Mouse (Mus musculus) midbrain, embryonic 15.5 days (tissue): ENCODE measurements around the gene Sp4. TPM values are rescaled to one million over a fixed set of nuclear protein-coding genes. Genes with fewer than 3 reads are reported as not detected.

ENCODE experiments used
- ATAC-seq: fragments of 200-750 bp; cut with Nextera tagmentation; replicated peaks from 2 replicates; pipeline ENCODE4 v1.8.0; 2017; ENCODE audit warnings: moderate TSS enrichment
- H3K27ac ChIP-seq: fragments of 300-500 bp; sonication (generic); 2 replicates; pipeline ENCODE4 v1.5.1; 2015; ENCODE audit warnings: mild to moderate bottlenecking, inconsistent platforms
- H3K27me3 ChIP-seq: fragments of 300-500 bp; sonication (generic); replicated peaks from 2 replicates; pipeline ENCODE4 v1.6.1; 2015; ENCODE audit warnings: inconsistent platforms
- H3K36me3 ChIP-seq: fragments of 300-500 bp; sonication (generic); replicated peaks from 2 replicates; pipeline ENCODE4 v1.6.1; 2015; ENCODE audit warnings: inconsistent platforms
- H3K4me1 ChIP-seq: fragments of 300-500 bp; sonication (generic); 2 replicates; pipeline ENCODE4 v1.6.1; 2015; ENCODE audit warnings: inconsistent platforms
- H3K4me2 ChIP-seq: fragments of 300-500 bp; sonication (generic); 2 replicates; pipeline ENCODE4 v1.6.1; 2015; ENCODE audit warnings: inconsistent platforms, mild to moderate bottlenecking, moderate library complexity
- H3K4me3 ChIP-seq: fragments of 300-500 bp; sonication (generic); 2 replicates; pipeline ENCODE4 v1.5.1; 2015; ENCODE audit warnings: mild to moderate bottlenecking, inconsistent platforms
- H3K9ac ChIP-seq: fragments of 300-500 bp; sonication (generic); 2 replicates; pipeline ENCODE4 v1.6.1; 2015; ENCODE audit warnings: mild to moderate bottlenecking, inconsistent platforms
- H3K9me3 ChIP-seq: fragments of 300-500 bp; sonication (generic); 2 replicates; pipeline ENCODE4 v1.6.1; 2016; ENCODE audit warnings: inconsistent platforms
- WGBS: fragments of 180-500 bp; shearing (Covaris S2); methylation state at CpG from one replicate; pipeline ENCODE4 v1.1.7; 2015; ENCODE audit warnings: mixed read lengths; 5-methylcytosine and 5-hydroxymethylcytosine counted together
- polyA plus RNA-seq: library from polyadenylated mRNA; unstranded; fragments of >200 nt; fragmentation: Nextera tagmentation; extraction: Ambion mirVana; gene quantifications from 2 replicates; pipeline ENCODE4 v1.2.1, GENCODE M21; 2015

Sp4 gene
- polyA plus RNA-seq, result 24.7 and 25.6 TPM in 2 replicates

GRCm38 (mm10) chr12:118301072-118301865 is at the start of gene Sp4:
Gene Sp4 (minus strand): TSS chr12:118301440.
- H3K36me3 ChIP-seq, result no peaks in the 10 kb centered on the region
- WGBS, result under 1% methylated on average over 45 of the region's 78 CpGs
- no peaks in the 10 kb centered on the region for H3K27me3 ChIP-seq
- ATAC-seq, result peak; percentile 94
- H3K9ac ChIP-seq, result peak within 1 kb of the TSS; percentile 67
- no peaks in the 10 kb centered on the region for H3K9me3 ChIP-seq
- H3K4me3 ChIP-seq, result peak within 1 kb of the TSS; percentile 97
- H3K27ac ChIP-seq, result peak within 1 kb of the TSS; percentile 96
- peaks cover 38% of the 10 kb centered on the region for H3K4me1 ChIP-seq
- peak within 1 kb of the TSS; percentile 58 for H3K4me2 ChIP-seq

DNA sequence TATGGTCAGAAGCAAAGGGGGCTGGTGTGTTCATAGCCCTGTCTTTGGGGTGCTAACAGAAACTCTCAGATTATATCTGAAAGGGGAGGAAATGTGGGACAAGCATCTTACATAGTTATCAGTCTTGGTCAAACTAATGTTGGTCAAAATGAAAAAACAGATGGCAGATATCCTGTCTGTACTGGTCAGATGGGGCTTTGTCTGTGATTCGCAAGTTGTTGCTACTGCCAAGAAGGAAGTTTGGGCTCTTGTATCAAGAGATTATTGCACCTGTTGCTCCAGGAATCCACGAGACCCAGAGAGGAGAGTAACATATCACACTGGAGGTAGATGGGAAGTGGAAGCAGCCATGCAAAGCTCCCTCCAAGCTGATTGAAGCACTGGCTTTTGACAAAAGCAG is 37.9 kb upstream of the Sp4 start:
- no peaks in the 10 kb centered on the region for H3K27me3 ChIP-seq
- no peak overlapping the region for H3K4me3 ChIP-seq
- H3K36me3 ChIP-seq, result no peaks in the 10 kb centered on the region
- H3K9ac ChIP-seq, result no peak overlapping the region
- H3K27ac ChIP-seq, result no peak overlapping the region
- H3K4me1 ChIP-seq, result no peaks in the 10 kb centered on the region
- no peak for ATAC-seq
- 88% methylated on average over 2 of the region's 2 CpGs for WGBS
- no peaks in the 10 kb centered on the region for H3K9me3 ChIP-seq
- no peak overlapping the region for H3K4me2 ChIP-seq

DNA sequence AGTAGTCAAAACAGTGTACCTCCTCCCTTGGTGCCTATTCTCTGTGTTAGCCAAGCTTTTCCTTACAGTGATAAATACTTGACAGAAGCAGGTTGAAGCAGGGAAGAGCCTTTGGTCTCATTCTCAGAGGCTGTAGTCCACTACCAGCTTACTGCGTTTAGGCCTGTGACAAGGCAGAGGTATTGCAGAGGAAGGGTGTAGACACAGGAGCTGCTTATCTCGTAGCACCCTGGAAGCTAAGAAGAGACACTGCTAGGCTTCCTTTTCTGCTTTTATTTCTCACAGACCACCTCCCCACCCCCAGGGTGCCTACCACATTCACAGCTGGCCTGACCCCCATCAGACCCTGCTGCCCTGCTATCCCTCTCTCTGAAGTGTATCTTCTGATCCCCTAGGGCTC is 37.0 kb upstream of the Sp4 start:
- Histone ChIP-seq H3K27ac (no peak overlapping the region), H3K27me3 (no peaks in the 10 kb centered on the region), H3K36me3 (no peaks in the 10 kb centered on the region), H3K4me2 (no peak overlapping the region), H3K4me3 (no peak overlapping the region), H3K9ac (no peak overlapping the region), H3K4me1 (no peaks in the 10 kb centered on the region), H3K9me3 (no peaks in the 10 kb centered on the region)
- ATAC-seq, result no peak
- 83% methylated on average over 2 of the region's 2 CpGs for WGBS

- Histone ChIP-seq H3K36me3 (no peaks in the 10 kb centered on the region), H3K4me1 (no peaks in the 10 kb centered on the region), H3K27ac (no peak overlapping the region), H3K27me3 (no peaks in the 10 kb centered on the region), H3K9me3 (no peaks in the 10 kb centered on the region), H3K4me3 (no peak overlapping the region), H3K4me2 (no peak overlapping the region), H3K9ac (no peak overlapping the region)
- no peak for ATAC-seq
- WGBS, result 80% methylated on average over 3 of the region's 3 CpGs
Observed at GRCm38 (mm10) chr12:118337291-118337690, 36.1 kb upstream of the Sp4 start.

DNA sequence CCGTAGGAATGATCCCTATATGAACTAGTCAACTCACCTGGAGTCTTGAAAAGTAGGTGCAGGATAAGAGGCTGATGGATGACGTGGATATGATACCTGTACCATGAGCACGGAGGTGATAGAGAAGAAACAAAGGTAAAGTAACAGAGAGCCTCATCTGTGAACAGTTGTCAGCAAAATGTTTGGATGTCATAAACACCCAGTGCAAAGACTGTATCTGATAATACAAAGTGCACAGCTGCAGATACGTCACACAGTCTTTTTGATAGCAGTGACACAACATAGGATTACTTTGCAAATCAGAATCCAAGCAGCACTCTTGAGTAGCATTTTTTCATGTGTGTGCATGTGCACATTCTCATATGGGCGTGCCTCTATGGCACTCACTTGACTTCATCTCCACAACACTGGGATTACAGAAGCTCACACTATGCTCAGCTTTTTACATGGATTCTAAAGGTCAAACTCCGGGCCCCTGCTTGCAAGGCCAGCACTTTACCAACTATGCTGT is 27.6 kb upstream of the Sp4 start:
- Histone ChIP-seq H3K4me2 (no peak overlapping the region), H3K9me3 (no peaks in the 10 kb centered on the region), H3K27me3 (no peaks in the 10 kb centered on the region), H3K36me3 (no peaks in the 10 kb centered on the region), H3K4me1 (no peaks in the 10 kb centered on the region), H3K4me3 (no peak overlapping the region), H3K9ac (no peak overlapping the region), H3K27ac (no peak overlapping the region)
- ATAC-seq, result no peak
- WGBS, result 89% methylated on average over 6 of the region's 6 CpGs

- no peaks in the 10 kb centered on the region for H3K9me3 ChIP-seq
- H3K36me3 ChIP-seq, result no peaks in the 10 kb centered on the region
- ATAC-seq, result no peak
- WGBS, result 92% methylated on average over 2 of the region's 2 CpGs
- no peaks in the 10 kb centered on the region for H3K27me3 ChIP-seq
- no peak overlapping the region for H3K9ac ChIP-seq
- H3K4me3 ChIP-seq, result no peak overlapping the region
- H3K4me2 ChIP-seq, result no peak overlapping the region
- H3K4me1 ChIP-seq, result no peaks in the 10 kb centered on the region
- H3K27ac ChIP-seq, result no peak overlapping the region
Observed at GRCm38 (mm10) chr12:118327566-118327965, 26.3 kb upstream of the Sp4 start.

DNA sequence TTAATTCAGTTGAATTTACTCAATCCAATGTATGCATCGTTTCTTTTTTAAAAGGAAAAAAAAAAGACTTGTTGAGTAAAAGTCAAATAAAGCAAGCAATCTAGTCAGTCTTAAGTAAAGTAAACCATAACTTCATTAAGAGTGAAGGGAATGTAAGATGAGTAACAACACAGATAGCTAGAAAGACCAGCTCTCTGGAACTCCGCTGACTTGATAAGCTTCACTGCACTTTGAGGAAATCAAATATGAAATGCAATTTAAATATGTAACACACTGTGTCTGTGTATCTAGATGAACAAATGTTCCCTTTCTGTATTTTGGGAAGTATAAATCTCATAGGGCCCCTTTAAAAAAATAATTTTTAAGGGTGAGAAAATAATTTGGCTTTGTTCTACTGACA is 24.9 kb upstream of the Sp4 start:
- ATAC-seq, result no peak
- H3K4me3 ChIP-seq, result no peak overlapping the region
- WGBS, result 83% methylated on average over 2 of the region's 2 CpGs

GRCm38 (mm10) chr12:118320076-118320475 is 18.8 kb upstream of the Sp4 start:
- no peak for ATAC-seq
- H3K9ac ChIP-seq, result no peak overlapping the region
- H3K9me3 ChIP-seq, result no peaks in the 10 kb centered on the region
- H3K4me3 ChIP-seq, result no peak overlapping the region
- H3K36me3 ChIP-seq, result no peaks in the 10 kb centered on the region
- H3K4me1 ChIP-seq, result no peaks in the 10 kb centered on the region
- H3K27me3 ChIP-seq, result no peaks in the 10 kb centered on the region
- no peak overlapping the region for H3K27ac ChIP-seq
- H3K4me2 ChIP-seq, result no peak overlapping the region

More for the DNA sequence above, 24.9 kb upstream of the Sp4 start:
- Histone ChIP-seq H3K36me3 (no peaks in the 10 kb centered on the region), H3K4me1 (no peaks in the 10 kb centered on the region), H3K27me3 (no peaks in the 10 kb centered on the region), H3K9ac (no peak overlapping the region), H3K27ac (no peak overlapping the region), H3K9me3 (no peaks in the 10 kb centered on the region), H3K4me2 (no peak overlapping the region)

GRCm38 (mm10) chr12:118314477-118314845 is 13.2 kb upstream of the Sp4 start:
- H3K27me3 ChIP-seq, result no peaks in the 10 kb centered on the region
- H3K4me3 ChIP-seq, result no peak overlapping the region
- H3K9me3 ChIP-seq, result no peaks in the 10 kb centered on the region
- no peak overlapping the region for H3K9ac ChIP-seq
- 79% methylated on average over 2 of the region's 2 CpGs for WGBS
- H3K27ac ChIP-seq, result no peak overlapping the region
- no peak for ATAC-seq
- H3K4me1 ChIP-seq, result no peaks in the 10 kb centered on the region
- no peaks in the 10 kb centered on the region for H3K36me3 ChIP-seq
- no peak overlapping the region for H3K4me2 ChIP-seq

- Histone ChIP-seq H3K4me3 (no peak overlapping the region), H3K36me3 (no peaks in the 10 kb centered on the region), H3K27ac (no peak overlapping the region), H3K4me2 (no peak overlapping the region), H3K27me3 (no peaks in the 10 kb centered on the region), H3K9ac (no peak overlapping the region), H3K4me1 (no peaks in the 10 kb centered on the region), H3K9me3 (no peaks in the 10 kb centered on the region)
- ATAC-seq, result no peak
- WGBS, result 81% methylated on average over 3 of the region's 3 CpGs
Observed at GRCm38 (mm10) chr12:118313805-118314476, 12.7 kb upstream of the Sp4 start.

DNA sequence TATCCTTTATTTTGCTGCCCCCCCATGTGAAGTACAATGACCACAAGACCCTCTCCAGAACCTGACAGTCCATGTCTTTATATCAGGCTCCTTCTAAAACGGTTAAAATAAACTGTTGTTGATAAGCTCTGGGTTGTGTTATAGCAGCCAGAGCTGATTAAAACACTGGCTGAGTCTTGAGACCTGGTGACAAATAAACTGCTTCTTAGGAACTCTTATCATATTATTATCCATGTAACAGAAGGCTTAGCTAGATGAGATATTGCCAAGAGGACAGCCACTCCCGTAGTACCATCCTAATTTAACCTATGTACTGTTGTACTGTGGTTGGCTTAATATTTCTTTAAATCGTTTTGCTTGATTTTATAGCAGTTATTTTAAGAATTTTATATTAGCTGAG is 2.3 kb upstream of the Sp4 start:
- Histone ChIP-seq H3K27ac (no peak overlapping the region), H3K4me3 (no peak overlapping the region), H3K9me3 (no peaks in the 10 kb centered on the region), H3K4me1 (peaks cover 23% of the 10 kb centered on the region), H3K36me3 (no peaks in the 10 kb centered on the region), H3K4me2 (no peak overlapping the region), H3K9ac (no peak overlapping the region), H3K27me3 (no peaks in the 10 kb centered on the region)
- ATAC-seq, result no peak
- WGBS, result 90% methylated on average over 3 of the region's 3 CpGs

GRCm38 (mm10) chr12:118303066-118303465 is 1.8 kb upstream of the Sp4 start:
- H3K4me2 ChIP-seq, result peak overlapping the region; percentile 58
- no peaks in the 10 kb centered on the region for H3K27me3 ChIP-seq
- H3K36me3 ChIP-seq, result no peaks in the 10 kb centered on the region
- peak overlapping the region; percentile 97 for H3K4me3 ChIP-seq
- H3K27ac ChIP-seq, result peak overlapping the region; percentile 96; the same call in 1 of the 2 replicates
- no peaks in the 10 kb centered on the region for H3K9me3 ChIP-seq
- H3K4me1 ChIP-seq, result peaks cover 27% of the 10 kb centered on the region
- peak overlapping the region; percentile 67; the same call in 1 of the 2 replicates for H3K9ac ChIP-seq
- ATAC-seq, result no peak
- WGBS, result 93% methylated on average over 5 of the region's 5 CpGs
